Mouse (Mus musculus): ENCODE measurements at regions not wholly inside any gene's neighbourhood (a gene's known extent, or its start where the extent isn't known, plus 50 kb on each side); places are given as distances from the start of the nearest gene placed in this dataset.

DNA sequence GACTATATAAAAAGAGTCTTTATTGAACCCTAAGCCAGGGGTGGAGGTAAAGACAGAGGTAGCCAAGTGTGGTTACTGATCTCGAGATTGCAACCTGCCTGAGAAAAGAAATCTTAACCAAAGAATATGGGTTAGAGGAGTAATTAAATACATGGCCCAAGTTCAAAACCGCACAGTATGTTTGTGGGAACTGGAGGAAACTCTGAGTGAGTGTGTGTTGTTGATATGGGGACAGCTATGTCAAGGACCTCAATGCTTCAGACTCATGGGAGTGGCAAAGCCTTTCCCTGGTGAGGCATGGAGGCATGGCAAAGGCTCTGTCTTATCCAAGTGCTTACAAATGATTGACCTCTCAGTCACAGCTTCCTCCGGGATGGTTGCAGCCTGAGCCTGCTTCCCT is 127.7 kb upstream of the Tank start:
- H3K4me2 ChIP-seq, result no peak overlapping the region
- no peak overlapping the region for H3K27ac ChIP-seq
- no peak for ATAC-seq (ENCODE audit: insufficient read depth, low FRiP score, low read depth)
- no peaks in the 10 kb centered on the region for H3K4me1 ChIP-seq
- H3K9me3 ChIP-seq, result no peaks in the 10 kb centered on the region
- no peak overlapping the region for H3K4me3 ChIP-seq (replicated peaks)
- H3K9ac ChIP-seq, result no peak overlapping the region
- no peaks in the 10 kb centered on the region for H3K36me3 ChIP-seq
- H3K27me3 ChIP-seq (replicated peaks), result no peaks in the 10 kb centered on the region
- 62% methylated on average over 3 of the region's 3 CpGs for WGBS

DNA sequence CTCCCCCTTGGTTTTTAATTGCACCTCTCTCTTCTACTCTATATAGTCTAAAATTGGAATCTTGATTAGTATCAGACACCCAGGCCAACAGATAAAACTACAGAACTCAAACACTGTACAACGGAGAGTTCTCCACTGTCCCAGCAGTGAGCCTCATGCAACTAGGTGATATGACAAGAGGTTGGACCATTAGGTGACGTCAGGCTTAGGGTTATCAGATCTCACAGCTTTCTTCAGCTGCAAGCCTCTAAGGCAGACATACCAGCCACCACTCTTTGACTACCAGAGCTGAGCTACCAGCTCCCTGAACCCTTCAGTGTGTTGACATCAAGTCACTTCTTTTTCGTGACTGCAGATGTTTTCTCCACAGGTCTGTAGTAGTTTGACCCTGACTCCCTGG is 141.8 kb upstream of the Tank start:
- ATAC-seq (ENCODE audit: insufficient read depth, low FRiP score, low read depth), result no peak
- WGBS, result 80% methylated on average over 3 of the region's 3 CpGs

DNA sequence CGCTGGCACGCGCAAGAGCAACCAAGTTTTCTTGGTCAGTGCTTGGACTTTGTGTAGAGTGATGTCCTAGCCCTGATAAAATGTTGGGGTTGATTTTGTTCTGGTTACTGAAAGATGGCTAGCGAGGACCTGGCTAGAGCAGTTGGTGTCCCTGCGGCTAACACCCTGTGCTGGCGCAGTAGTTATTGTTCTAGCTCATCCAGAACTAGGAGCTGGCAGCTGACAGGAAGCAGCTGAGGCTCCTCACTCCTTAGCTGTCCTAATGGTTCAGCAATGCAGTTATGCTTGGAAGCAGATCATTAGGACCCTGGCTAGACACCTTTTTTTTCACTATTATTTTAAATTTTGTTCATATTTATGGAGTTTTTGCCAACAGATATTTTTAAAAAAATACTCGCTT is 170.5 kb upstream of the Tank start:
- ATAC-seq (ENCODE audit: insufficient read depth, low FRiP score, low read depth), result no peak
- H3K27me3 ChIP-seq (replicated peaks), result no peaks in the 10 kb centered on the region
- H3K4me3 ChIP-seq (replicated peaks), result no peak overlapping the region
- WGBS, result 89% methylated on average over 7 of the region's 7 CpGs
- H3K4me1 ChIP-seq, result 0 out of 2 replicates have a peak, but pooled peaks cover 2% of the 10 kb centered on the region
- no peak overlapping the region for H3K4me2 ChIP-seq
- H3K9me3 ChIP-seq, result no peaks in the 10 kb centered on the region
- H3K36me3 ChIP-seq, result no peaks in the 10 kb centered on the region
- no peak overlapping the region for H3K9ac ChIP-seq
- H3K27ac ChIP-seq, result no peak overlapping the region

More for the DNA sequence above, 141.8 kb upstream of the Tank start:
- H3K36me3 ChIP-seq, result no peaks in the 10 kb centered on the region
- H3K4me1 ChIP-seq, result no peaks in the 10 kb centered on the region
- H3K4me2 ChIP-seq, result no peak overlapping the region
- no peak overlapping the region for H3K9ac ChIP-seq
- no peak overlapping the region for H3K27ac ChIP-seq
- no peaks in the 10 kb centered on the region for H3K9me3 ChIP-seq
- no peak overlapping the region for H3K4me3 ChIP-seq (replicated peaks)
- H3K27me3 ChIP-seq (replicated peaks), result no peaks in the 10 kb centered on the region

DNA sequence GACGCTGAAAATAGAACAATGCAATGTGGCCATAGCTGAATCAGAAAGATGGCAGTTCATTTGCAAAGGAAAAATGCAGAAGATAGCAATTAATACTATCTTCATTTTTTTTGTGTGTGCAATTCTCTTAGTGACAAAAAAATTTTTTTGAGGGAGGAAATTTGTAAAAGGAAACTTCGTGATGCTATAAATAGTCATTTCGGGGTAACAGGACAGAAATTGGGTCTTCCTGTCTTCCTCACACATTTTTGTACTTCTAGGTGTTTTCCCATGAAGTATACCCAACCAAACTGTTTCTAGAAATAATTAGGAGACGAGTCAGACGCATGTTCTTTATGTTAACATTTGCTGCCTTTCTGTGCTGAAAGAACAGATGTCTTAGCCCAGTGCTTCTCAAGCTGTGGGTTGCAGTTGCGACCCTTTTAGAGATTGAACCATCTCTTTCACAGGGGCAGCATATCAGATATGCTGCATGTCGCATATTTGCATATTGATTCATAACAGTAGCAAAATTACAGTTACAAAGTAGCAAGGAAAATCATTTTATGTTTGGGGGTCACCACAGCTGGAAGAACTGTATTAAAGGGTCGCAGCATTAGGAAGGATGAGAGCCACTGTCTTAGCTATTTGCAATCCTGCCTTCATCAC is 172.2 kb upstream of the Tank start:
- ATAC-seq (ENCODE audit: insufficient read depth, low FRiP score, low read depth), result no peak
- no peaks in the 10 kb centered on the region for H3K36me3 ChIP-seq
- H3K4me2 ChIP-seq, result no peak overlapping the region
- WGBS, result 73% methylated on average over 8 of the region's 8 CpGs
- H3K9me3 ChIP-seq, result no peaks in the 10 kb centered on the region
- H3K9ac ChIP-seq, result no peak overlapping the region
- peaks cover 9% of the 10 kb centered on the region; the same call in 1 of the 2 replicates for H3K4me1 ChIP-seq
- no peak overlapping the region for H3K4me3 ChIP-seq (replicated peaks)
- no peak overlapping the region for H3K27ac ChIP-seq
- no peaks in the 10 kb centered on the region for H3K27me3 ChIP-seq (replicated peaks)

DNA sequence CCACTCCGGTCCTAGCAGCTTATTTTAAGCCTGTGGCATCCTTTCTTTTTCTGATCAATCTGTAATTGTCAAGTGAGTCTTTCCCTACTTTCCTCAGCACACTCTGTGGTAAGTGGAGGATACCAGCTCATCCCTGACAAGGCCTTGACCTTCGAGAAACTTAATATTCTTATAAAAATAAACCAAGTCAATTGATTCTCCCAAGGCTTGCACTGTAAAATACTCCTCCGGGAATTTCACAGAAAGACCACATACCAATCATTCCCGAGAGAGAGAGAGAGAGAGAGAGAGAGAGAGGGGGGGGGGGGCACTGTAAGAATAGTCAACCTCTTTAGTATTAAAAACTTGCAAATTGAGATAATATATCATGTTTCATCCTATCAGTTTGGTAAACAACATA is 173.1 kb upstream of the Tank start:
- Histone ChIP-seq H3K27me3 (replicated peaks) (no peaks in the 10 kb centered on the region), H3K9me3 (no peaks in the 10 kb centered on the region), H3K9ac (no peak overlapping the region), H3K4me2 (no peak overlapping the region), H3K4me3 (replicated peaks) (no peak overlapping the region), H3K4me1 (peaks cover 9% of the 10 kb centered on the region; the same call in 1 of the 2 replicates), H3K27ac (no peak overlapping the region), H3K36me3 (no peaks in the 10 kb centered on the region)
- WGBS, result 31% methylated on average over 4 of the region's 4 CpGs
- ATAC-seq (ENCODE audit: insufficient read depth, low FRiP score, low read depth), result no peak

DNA sequence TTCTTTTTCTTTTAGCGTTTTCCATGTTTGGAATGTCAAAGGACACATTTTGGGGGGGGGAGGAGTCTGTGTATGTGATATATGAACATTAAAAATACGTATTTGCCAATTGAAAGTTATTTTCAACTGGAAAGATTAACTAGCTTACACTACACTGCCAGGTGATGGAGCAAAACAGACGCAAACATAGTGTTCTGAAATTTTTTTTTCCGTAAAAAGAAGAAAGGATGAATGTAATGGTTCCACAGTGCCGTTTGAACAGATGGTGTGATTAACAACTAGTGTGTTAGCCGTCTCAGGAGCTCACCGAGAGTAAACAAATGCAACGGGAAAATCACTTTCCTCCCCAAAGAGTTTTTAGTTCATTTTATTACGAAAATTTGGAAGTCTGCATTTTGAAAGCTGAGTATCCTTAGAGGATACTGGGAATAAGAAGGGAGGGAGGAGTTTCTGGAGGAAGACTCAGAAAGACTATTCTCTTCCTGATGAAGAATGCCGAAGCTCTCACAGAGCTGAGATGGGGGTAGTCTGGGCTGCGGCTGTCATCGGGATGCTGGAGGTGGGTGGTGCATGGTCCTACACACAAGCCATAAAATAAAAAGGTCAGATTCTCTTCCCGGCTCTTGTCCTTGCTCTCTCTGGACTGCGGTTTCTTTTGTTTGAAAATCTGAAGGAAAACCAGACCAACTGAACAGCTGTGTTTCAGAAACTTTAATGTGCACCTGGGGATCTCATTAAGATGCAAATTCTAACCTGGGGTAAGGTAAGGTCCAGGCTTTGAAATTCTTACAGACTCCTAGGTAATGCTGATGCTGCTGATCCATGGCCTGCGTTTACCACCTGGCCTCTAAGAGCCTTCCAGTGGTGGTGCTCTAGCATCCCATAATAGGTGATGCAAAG is 175.5 kb upstream of the Tank start:
- no peak overlapping the region for H3K9ac ChIP-seq
- H3K36me3 ChIP-seq, result no peaks in the 10 kb centered on the region
- H3K4me2 ChIP-seq, result peak overlapping the region; percentile 60
- H3K9me3 ChIP-seq, result no peaks in the 10 kb centered on the region
- H3K4me3 ChIP-seq (replicated peaks), result peak overlapping the region; percentile 41
- 7% methylated on average over 15 of the region's 15 CpGs for WGBS
- ATAC-seq (ENCODE audit: insufficient read depth, low FRiP score, low read depth), result no peak; the same call in 1 of the 2 replicates
- H3K4me1 ChIP-seq, result peaks cover 9% of the 10 kb centered on the region; the same call in 1 of the 2 replicates
- no peak overlapping the region for H3K27ac ChIP-seq
- H3K27me3 ChIP-seq (replicated peaks), result no peaks in the 10 kb centered on the region

DNA sequence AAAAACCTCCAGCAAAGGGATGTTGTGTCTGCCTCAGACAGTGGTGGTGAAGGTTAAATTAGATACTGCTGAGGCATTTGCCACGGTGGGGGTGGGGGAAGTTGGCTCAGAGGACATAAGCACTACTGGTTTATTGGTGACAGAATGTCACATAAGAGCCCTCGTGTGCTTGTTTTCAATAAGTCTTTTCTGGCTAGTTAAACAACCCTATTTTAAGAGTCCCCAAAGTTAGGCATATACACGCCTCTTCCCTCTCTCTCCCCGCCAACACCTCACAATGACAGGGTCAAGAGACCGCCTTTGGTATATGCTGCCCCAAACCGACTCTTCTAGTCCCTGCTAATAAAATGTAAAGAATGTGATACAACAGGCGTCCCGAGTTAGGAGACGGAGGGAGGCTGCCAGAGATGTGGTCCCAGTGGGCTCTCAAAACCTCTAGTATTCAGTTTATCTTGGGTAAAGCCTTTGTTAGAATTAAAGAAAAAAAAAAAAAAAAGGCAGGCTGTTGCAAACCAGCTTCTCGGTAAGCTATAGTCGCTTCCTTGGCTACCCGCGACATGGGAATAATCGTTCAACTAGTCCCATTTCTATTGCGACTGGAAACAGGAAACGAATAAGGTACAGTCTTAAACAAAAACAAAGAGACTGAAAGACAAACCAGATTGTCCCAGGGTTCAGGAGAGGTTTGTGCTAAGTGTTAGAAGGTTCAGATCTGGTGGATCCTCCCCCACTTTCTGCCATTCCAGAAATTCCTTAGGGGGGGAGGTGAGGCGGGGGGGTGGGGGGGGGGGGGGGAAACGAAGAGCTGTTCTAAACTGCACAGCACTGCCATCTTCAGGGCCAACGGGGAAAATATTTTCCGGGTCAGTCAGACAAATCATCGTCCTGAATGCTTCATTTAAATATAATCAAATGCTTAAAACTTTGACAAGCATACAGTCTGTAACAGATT is 176.5 kb upstream of the Tank start:
- H3K9me3 ChIP-seq, result no peaks in the 10 kb centered on the region
- peak overlapping the region; percentile 41 for H3K4me3 ChIP-seq (replicated peaks)
- H3K9ac ChIP-seq, result no peak overlapping the region
- peaks cover 9% of the 10 kb centered on the region; the same call in 1 of the 2 replicates for H3K4me1 ChIP-seq
- no peaks in the 10 kb centered on the region for H3K27me3 ChIP-seq (replicated peaks)
- under 1% methylated on average over 20 of the region's 21 CpGs for WGBS
- peak overlapping the region; percentile 60 for H3K4me2 ChIP-seq
- ATAC-seq (ENCODE audit: insufficient read depth, low FRiP score, low read depth), result peak; percentile 35; the same call in 1 of the 2 replicates
- no peaks in the 10 kb centered on the region for H3K36me3 ChIP-seq
- H3K27ac ChIP-seq, result peak overlapping the region; percentile 61

DNA sequence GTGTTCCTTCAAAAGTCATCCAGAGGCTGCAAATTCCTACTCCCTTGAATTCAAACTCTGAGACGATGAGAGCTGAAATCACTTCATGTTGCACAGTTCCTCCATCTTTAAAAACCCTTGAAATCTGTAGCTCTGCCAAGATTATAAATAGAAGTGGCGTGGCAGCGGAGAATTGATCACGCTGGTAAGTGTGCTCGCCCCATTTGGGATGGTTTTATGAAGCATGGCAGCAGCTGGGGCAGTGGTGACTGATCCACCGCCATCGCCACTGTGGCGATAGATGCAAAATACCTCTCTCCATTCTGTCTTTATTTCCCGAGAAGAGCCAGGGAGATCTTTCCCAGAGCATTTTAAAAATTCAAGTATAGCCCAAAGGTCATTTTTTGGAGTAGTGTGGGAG is 179.8 kb upstream of the Tank start:
- Histone ChIP-seq H3K36me3 (no peaks in the 10 kb centered on the region), H3K4me2 (no peak overlapping the region), H3K4me1 (peaks cover 9% of the 10 kb centered on the region; the same call in 1 of the 2 replicates), H3K27me3 (replicated peaks) (no peaks in the 10 kb centered on the region), H3K27ac (no peak overlapping the region), H3K4me3 (replicated peaks) (no peak overlapping the region), H3K9me3 (no peaks in the 10 kb centered on the region), H3K9ac (no peak overlapping the region)
- ATAC-seq (ENCODE audit: insufficient read depth, low FRiP score, low read depth), result no peak
- 70% methylated on average over 9 of the region's 9 CpGs for WGBS

DNA sequence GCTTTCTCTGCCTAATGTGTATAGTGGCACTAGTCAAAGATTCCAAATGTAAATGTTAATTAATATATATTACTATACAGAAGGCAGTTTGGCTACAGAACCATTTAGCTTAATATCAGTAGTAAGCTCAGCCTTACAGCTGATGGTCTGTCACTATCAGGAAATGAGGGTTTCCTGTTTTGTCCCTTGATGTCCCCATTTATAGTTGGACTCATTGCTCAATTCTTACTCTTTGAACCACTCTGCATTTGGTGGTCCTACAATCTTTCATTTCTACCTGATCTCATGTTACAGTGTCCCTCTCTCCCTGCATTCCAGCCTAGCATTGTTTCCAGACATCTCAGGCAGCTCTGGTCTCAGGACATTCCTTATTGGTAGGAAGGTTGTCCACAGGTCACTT is 188.8 kb upstream of the Tank start:
- H3K9me3 ChIP-seq, result no peaks in the 10 kb centered on the region
- ATAC-seq (ENCODE audit: insufficient read depth, low FRiP score, low read depth), result no peak
- no peaks in the 10 kb centered on the region for H3K27me3 ChIP-seq (replicated peaks)
- no peak overlapping the region for H3K27ac ChIP-seq
- H3K9ac ChIP-seq, result no peak overlapping the region
- no peaks in the 10 kb centered on the region for H3K36me3 ChIP-seq
- H3K4me2 ChIP-seq, result no peak overlapping the region
- H3K4me1 ChIP-seq, result no peaks in the 10 kb centered on the region
- H3K4me3 ChIP-seq (replicated peaks), result no peak overlapping the region

DNA sequence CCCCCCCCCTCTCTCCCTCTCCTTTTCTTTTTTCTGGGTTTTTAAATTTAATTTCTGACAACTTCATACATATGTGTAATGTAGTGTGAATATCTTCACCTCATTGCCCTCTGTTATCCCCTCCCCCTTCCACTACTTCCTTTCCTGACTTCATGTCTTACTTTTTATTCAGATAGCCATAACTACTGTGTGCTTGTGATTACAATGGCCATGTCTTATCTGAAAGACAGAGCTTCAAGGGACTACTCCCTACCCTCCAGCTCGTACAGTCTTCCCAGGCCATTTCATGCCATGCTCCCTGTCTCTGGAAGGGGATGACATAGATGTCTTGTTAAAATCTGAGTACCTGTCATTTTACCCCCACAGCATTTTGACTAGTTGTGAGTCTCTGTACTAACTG is 189.2 kb upstream of the Tank start:
- no peaks in the 10 kb centered on the region for H3K36me3 ChIP-seq
- H3K4me2 ChIP-seq, result no peak overlapping the region
- H3K4me1 ChIP-seq, result no peaks in the 10 kb centered on the region
- ATAC-seq (ENCODE audit: insufficient read depth, low FRiP score, low read depth), result no peak
- H3K4me3 ChIP-seq (replicated peaks), result no peak overlapping the region
- no peaks in the 10 kb centered on the region for H3K27me3 ChIP-seq (replicated peaks)
- no peak overlapping the region for H3K27ac ChIP-seq
- H3K9me3 ChIP-seq, result no peaks in the 10 kb centered on the region
- no peak overlapping the region for H3K9ac ChIP-seq
- 67% methylated on average over 1 of the region's 1 CpGs for WGBS

DNA sequence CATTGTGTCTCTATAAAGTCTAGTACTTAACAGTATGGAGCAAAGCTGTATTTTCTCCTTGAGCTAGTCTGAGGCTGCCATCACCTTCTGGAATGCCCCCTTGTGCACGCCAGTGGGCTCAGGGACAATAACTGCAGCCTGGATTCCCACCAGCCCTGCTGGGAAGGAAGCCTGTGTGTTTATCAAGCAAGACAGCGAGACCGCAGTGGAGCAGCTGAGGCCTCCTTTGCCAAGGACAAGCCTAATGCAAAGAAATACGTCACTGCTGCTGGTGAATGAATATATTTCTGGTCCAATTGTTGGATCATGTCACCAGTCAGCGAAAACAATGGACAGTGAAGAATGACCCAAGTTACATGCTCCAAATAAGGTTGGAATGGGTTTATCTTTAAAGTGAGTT is 190.8 kb upstream of the Tank start:
- Histone ChIP-seq H3K27me3 (replicated peaks) (no peaks in the 10 kb centered on the region), H3K9ac (no peak overlapping the region), H3K9me3 (no peaks in the 10 kb centered on the region), H3K4me2 (no peak overlapping the region), H3K4me3 (replicated peaks) (no peak overlapping the region), H3K4me1 (no peaks in the 10 kb centered on the region), H3K36me3 (no peaks in the 10 kb centered on the region), H3K27ac (no peak overlapping the region)
- ATAC-seq (ENCODE audit: insufficient read depth, low FRiP score, low read depth), result no peak
- WGBS, result 44% methylated on average over 5 of the region's 5 CpGs
